Mouse (Mus musculus): ENCODE data around the gene Reg1. TPM values are rescaled to one million over a fixed set of nuclear protein-coding genes. Genes with fewer than 3 reads are reported as not detected.
"Not testable (repeated sequence)": the region's sequence is repeated elsewhere in the genome, so short reads cannot be mapped to it uniquely, and the experiment has no call there.

Reg1 gene
- not detected for total RNA-seq (2021)
- long read RNA-seq, experiment 1 = 0 reads
- long read RNA-seq, experiment 2 = 0 reads

- DNase-seq = not testable (repeated sequence)
Measured at GRCm38 (mm10) chr6:78422411-78422810, at the start of gene Reg1. Reg1 (plus strand) TSS chr6:78422711.

GRCm38 (mm10) chr6:78378765-78379164, 43.7 kb upstream of the Reg1 start, which contains the start of gene Reg3d:
Reg3d (minus strand) TSS chr6:78378865.
- DNase-seq = no peak

GRCm38 (mm10) chr6:78380409-78380808, 42.1 kb upstream of the Reg1 start, which contains the start of gene Reg3a:
Reg3a (plus strand) TSS chr6:78380709.
- DNase-seq = no peak

GRCm38 (mm10) chr6:78385609-78386008, 36.9 kb upstream of the Reg1 start:
- no peak for DNase-seq

- DNase-seq = not testable (repeated sequence)
Measured at GRCm38 (mm10) chr6:78395323-78395722, 27.2 kb upstream of the Reg1 start, which contains the start of gene Reg2. Reg2 (plus strand) TSS chr6:78395623.

GRCm38 (mm10) chr6:78425497-78425896, 3.0 kb downstream of the Reg1 start:
- no peak for DNase-seq

GRCm38 (mm10) chr6:78447202-78447601, 24.7 kb downstream of the Reg1 start:
- no peak for DNase-seq

- no peak for DNase-seq
Measured at GRCm38 (mm10) chr6:78448409-78448808, 25.9 kb downstream of the Reg1 start.

GRCm38 (mm10) chr6:78452804-78453203, 30.3 kb downstream of the Reg1 start:
- no peak for DNase-seq

GRCm38 (mm10) chr6:78460191-78460825, 37.8 kb downstream of the Reg1 start:
- DNase-seq = no peak

GRCm38 (mm10) chr6:78462360-78462759, 39.8 kb downstream of the Reg1 start:
- no peak for DNase-seq

GRCm38 (mm10) chr6:78463266-78463665, 40.8 kb downstream of the Reg1 start:
- no peak for DNase-seq

- no peak for DNase-seq
Measured at GRCm38 (mm10) chr6:78468772-78469171, 46.3 kb downstream of the Reg1 start, which contains the start of gene Reg3g. Reg3g (minus strand) TSS chr6:78468872.

- DNase-seq = no peak
Measured at GRCm38 (mm10) chr6:78469287-78469686, 46.8 kb downstream of the Reg1 start.

Other genes starting within 250 kb of the Reg1 start
- not detected for gene Reg3b, start 52.1 kb upstream of the Reg1 start, total RNA-seq (2021)
- gene Reg3d, start 43.8 kb upstream of the Reg1 start, total RNA-seq (2021) = not detected
- not detected for gene Reg3a, start 42.0 kb upstream of the Reg1 start, total RNA-seq (2021)
- not detected for gene Reg2, start 27.1 kb upstream of the Reg1 start, total RNA-seq (2021)
- not detected for gene Reg3g, start 46.2 kb downstream of the Reg1 start, total RNA-seq (2021)